ENCODE assay signal across 27 mouse cellular contexts in the genomic region with DNA sequence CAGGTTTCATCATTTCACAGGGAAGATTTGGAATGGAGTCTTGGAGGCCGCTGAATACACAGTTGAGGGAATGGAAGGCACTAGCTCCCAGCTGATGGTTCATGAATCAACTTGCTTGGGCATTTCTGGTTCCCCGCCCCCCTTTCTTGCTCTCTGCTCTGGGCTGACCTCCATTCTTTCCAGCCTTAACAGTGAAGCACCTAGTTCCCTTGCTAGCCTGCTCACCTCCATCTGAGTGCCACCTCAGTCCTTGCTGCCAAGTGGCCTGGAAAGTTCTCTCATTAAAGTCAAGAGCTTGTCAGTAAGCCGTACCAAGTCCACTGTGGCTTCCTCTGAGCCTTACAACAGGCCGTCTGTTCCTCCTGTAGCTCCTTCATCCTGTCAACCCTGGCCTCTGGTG. TPM values are rescaled to one million over a fixed set of nuclear protein-coding genes. Genes with fewer than 3 reads are reported as not detected.
DNase-seq lines count a peak whose midpoint lies in the region; ATAC-seq and TF ChIP-seq lines count a peak whose summit lies in the region.
"Had no signal": no experiment of that assay in that cellular context is flagged by ENCODE, and none has a peak within 500 bp of the region (broad histone marks: within the 10 kb centered on the region; RNA-seq: fewer than 3 reads in every experiment).

No protein-coding gene starts in this region.

- ATAC-seq in embryonic facial prominence, embryonic 14.5 days (ENCODE audit: low read depth): no peak
- no peak for ATAC-seq in limb, embryonic 15.5 days (ENCODE audit: insufficient number of reproducible peaks, low FRiP score, low TSS enrichment, low read depth)
- no peak for ATAC-seq in stomach, postnatal 0 days (ENCODE audit: low FRiP score, low TSS enrichment)
- ATAC-seq: forebrain, embryonic 14.5 days; forebrain, postnatal 0 days; intestine, postnatal 0 days; Patski had no signal

- no peaks in the 10 kb centered on the region for H3K27me3 ChIP-seq in embryonic facial prominence, embryonic 14.5 days (replicated peaks; ENCODE audit: control insufficient read depth, insufficient read depth, low read length)
- no peaks in the 10 kb centered on the region for H3K27me3 ChIP-seq in limb, embryonic 15.5 days
- no peaks in the 10 kb centered on the region for H3K27me3 ChIP-seq in stomach, postnatal 0 days (ENCODE audit: control insufficient read depth, insufficient read depth, low read length)
- H3K27me3 ChIP-seq: hindbrain, embryonic 12.5 days; hindbrain, embryonic 15.5 days had no signal

- no peak for TF ChIP-seq EP300 in stomach, postnatal 0 days (optimal IDR thresholded peaks at IDR 0.05)

- 77% methylated on average over 4 of the region's 4 CpGs for WGBS in embryonic facial prominence, embryonic 14.5 days
- 81% methylated on average over 4 of the region's 4 CpGs for WGBS in limb, embryonic 15.5 days
- 67% methylated on average over 4 of the region's 4 CpGs for WGBS in stomach, postnatal 0 days

- TF ChIP-seq CTCF in stomach, postnatal 0 days (IDR thresholded peaks at IDR 0.05; ENCODE audit: low read depth): no peak

- H3K9ac ChIP-seq in embryonic facial prominence, embryonic 14.5 days (ENCODE audit: low read depth, low read length): no peak overlapping the region
- no peak overlapping the region for H3K9ac ChIP-seq in limb, embryonic 15.5 days
- no peak overlapping the region for H3K9ac ChIP-seq in stomach, postnatal 0 days (ENCODE audit: low read length)
- H3K9ac ChIP-seq: forebrain, postnatal 0 days; hindbrain, embryonic 12.5 days; hindbrain, embryonic 15.5 days had no signal

- H3K4me3 ChIP-seq in embryonic facial prominence, embryonic 14.5 days (ENCODE audit: low read depth, low read length): no peak overlapping the region
- no peak overlapping the region for H3K4me3 ChIP-seq in limb, embryonic 15.5 days
- no peak overlapping the region for H3K4me3 ChIP-seq in stomach, postnatal 0 days (ENCODE audit: low read depth, low read length)
- H3K4me3 ChIP-seq: forebrain, embryonic 10.5 days; hindbrain, embryonic 12.5 days; hindbrain, embryonic 15.5 days had no signal

- H3K9me3 ChIP-seq in embryonic facial prominence, embryonic 14.5 days (ENCODE audit: control insufficient read depth, low read length): peaks cover 1% of the 10 kb centered on the region; the same call in 1 of the 2 replicates
- H3K9me3 ChIP-seq in limb, embryonic 15.5 days: no peaks in the 10 kb centered on the region
- no peaks in the 10 kb centered on the region for H3K9me3 ChIP-seq in stomach, postnatal 0 days (ENCODE audit: control insufficient read depth, low read length)
- H3K9me3 ChIP-seq: forebrain, embryonic 10.5 days; hindbrain, embryonic 15.5 days had no signal

- H3K27ac ChIP-seq in embryonic facial prominence, embryonic 14.5 days (replicated peaks; ENCODE audit: low read depth, low read length): peak overlapping the region; percentile 63; the same call in 1 of the 2 replicates
- H3K27ac ChIP-seq in limb, embryonic 15.5 days: peak overlapping the region; percentile 78
- H3K27ac ChIP-seq in stomach, postnatal 0 days (replicated peaks): peak overlapping the region; percentile 37
- H3K27ac ChIP-seq: forebrain, embryonic 10.5 days; hindbrain, embryonic 12.5 days; hindbrain, embryonic 15.5 days had no signal

- DNase-seq in heart, adult 11 months: peak; percentile 82
- DNase-seq in heart, adult 9 months (ENCODE audit: low spot score in 2 of 2): no peak
- DNase-seq in embryonic facial prominence, embryonic 14.5 days (ENCODE audit: low spot score): no peak
- DNase-seq in stomach, postnatal 0 days (ENCODE audit: low spot score): no peak
- DNase-seq in cerebellum, postnatal 10 days: no peak
- no peak for DNase-seq in cerebellum, postnatal 25 days
- no peak for DNase-seq in gastrocnemius, adult 18-20 months (ENCODE audit: low spot score)
- DNase-seq: adrenal gland, postnatal 10 days; adrenal gland, postnatal 36 days; cerebellum, adult 18-20 months; cerebellum, adult 9-10 months; cerebellum, postnatal 36 days; embryo, embryonic 11 days; forebrain, postnatal 0 days; gastrocnemius, postnatal 10 days; gastrocnemius, postnatal 36 days had no signal

- H3K36me3 ChIP-seq in embryonic facial prominence, embryonic 14.5 days (ENCODE audit: control insufficient read depth, insufficient read depth, low read length): peaks cover 17% of the 10 kb centered on the region
- peaks cover 16% of the 10 kb centered on the region; the same call in 1 of the 2 replicates for H3K36me3 ChIP-seq in limb, embryonic 15.5 days
- no peaks in the 10 kb centered on the region for H3K36me3 ChIP-seq in stomach, postnatal 0 days (ENCODE audit: control insufficient read depth, insufficient read depth, low read length)
- H3K36me3 ChIP-seq: forebrain, embryonic 10.5 days; G1E; hindbrain, embryonic 12.5 days; hindbrain, embryonic 15.5 days had no signal

- H3K4me1 ChIP-seq in embryonic facial prominence, embryonic 14.5 days (ENCODE audit: control insufficient read depth, insufficient read depth, low read length): no peaks in the 10 kb centered on the region
- peaks cover 6% of the 10 kb centered on the region; the same call in 1 of the 2 replicates for H3K4me1 ChIP-seq in limb, embryonic 15.5 days
- H3K4me1 ChIP-seq in stomach, postnatal 0 days (replicated peaks; ENCODE audit: control insufficient read depth, insufficient read depth): no peaks in the 10 kb centered on the region
- H3K4me1 ChIP-seq: forebrain, embryonic 10.5 days; hindbrain, embryonic 12.5 days; hindbrain, embryonic 15.5 days had no signal

- no peak overlapping the region for H3K4me2 ChIP-seq in embryonic facial prominence, embryonic 14.5 days (ENCODE audit: low read depth, low read length)
- H3K4me2 ChIP-seq in limb, embryonic 15.5 days: no peak overlapping the region
- no peak overlapping the region for H3K4me2 ChIP-seq in stomach, postnatal 0 days (replicated peaks; ENCODE audit: low read depth)
- H3K4me2 ChIP-seq: heart, embryonic 11.5 days; hindbrain, embryonic 12.5 days; hindbrain, embryonic 15.5 days had no signal

RNA-seq across cellular contexts. Expression of a gene that starts 52.6 kb away (rescaled TPM):
- polyA plus RNA-seq in embryonic facial prominence, embryonic 14.5 days (2014; fragmentation: Nextera tagmentation; extraction: Ambion mirVana): 11.2 and 12.5 TPM in 2 replicates
- polyA plus RNA-seq in limb, embryonic 15.5 days (2015; fragmentation: Nextera tagmentation; extraction: Ambion mirVana): 13.5 and 13.7 TPM in 2 replicates
- polyA plus RNA-seq in stomach, postnatal 0 days (2015; fragmentation: Nextera tagmentation; extraction: Ambion mirVana): 2.4 TPM in 2 replicates
- under 1 TPM in 1 of 2 experiments, not detected in 1; 0.50 TPM for total RNA-seq in gastrocnemius, adult 18-20 months (2021)
- total RNA-seq: CH12.LX; granulocyte monocyte progenitor cell, adult 5-6 weeks had no signal
- polyA plus RNA-seq: G1E had no signal
